Mouse (Mus musculus) MEL-GATA-1-ER (cell line): Measurements from ENCODE around the gene 2310057N15Rik.
"Not testable (repeated sequence)": the region's sequence is repeated elsewhere in the genome, so short reads cannot be mapped to it uniquely, and the experiment has no call there.

ENCODE experiments used
- DNase-seq: peaks from one replicate; pipeline ENCODE4 v3.0.0-alpha.2; 2012; ENCODE audit warnings: low read depth; ENCODE audit errors: extremely low read depth

Gene 2310057N15Rik

DNA sequence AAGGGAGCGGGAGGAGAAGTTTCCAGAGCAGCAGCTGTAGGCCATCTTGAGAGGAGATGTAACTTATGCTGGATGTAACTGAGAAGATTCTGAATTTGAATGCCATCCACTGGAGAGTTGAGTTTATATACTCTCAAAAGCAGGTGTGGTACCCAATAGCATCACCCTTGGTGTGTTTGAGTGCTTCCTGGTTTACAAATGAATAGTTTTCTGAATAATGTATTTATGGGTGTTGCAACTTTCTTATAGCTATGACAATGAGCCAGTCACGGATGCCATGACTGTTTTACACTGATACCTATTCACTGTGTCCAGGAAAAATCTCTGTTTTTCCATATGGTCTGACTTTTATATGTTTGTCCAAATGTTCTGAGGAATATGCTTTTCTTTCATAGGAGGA, at the start of gene 2310057N15Rik:
2310057N15Rik (minus strand) TSS at position 101 of the 400 bp plus-strand sequence.
- DNase-seq: no peak

DNA sequence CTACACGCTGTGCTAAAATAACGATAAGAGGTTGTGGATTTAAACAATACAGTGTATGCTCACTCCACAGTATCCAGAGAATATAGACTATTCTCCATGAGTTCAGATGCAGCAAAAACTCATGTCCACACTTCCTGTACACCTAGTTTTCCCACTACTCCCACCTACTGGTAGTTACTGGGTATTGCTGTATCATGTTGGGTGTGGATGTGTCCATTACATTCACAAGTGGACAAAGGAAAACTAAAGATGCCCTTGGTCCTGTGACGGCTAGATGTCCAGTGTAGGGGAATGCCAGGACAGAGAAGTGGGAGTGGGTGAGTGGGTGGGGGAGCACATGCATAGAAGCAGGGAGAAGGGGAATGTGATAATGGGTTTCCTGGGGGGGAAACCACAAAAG, 49.7 kb upstream of the 2310057N15Rik start:
- peak; percentile 1 for DNase-seq

DNA sequence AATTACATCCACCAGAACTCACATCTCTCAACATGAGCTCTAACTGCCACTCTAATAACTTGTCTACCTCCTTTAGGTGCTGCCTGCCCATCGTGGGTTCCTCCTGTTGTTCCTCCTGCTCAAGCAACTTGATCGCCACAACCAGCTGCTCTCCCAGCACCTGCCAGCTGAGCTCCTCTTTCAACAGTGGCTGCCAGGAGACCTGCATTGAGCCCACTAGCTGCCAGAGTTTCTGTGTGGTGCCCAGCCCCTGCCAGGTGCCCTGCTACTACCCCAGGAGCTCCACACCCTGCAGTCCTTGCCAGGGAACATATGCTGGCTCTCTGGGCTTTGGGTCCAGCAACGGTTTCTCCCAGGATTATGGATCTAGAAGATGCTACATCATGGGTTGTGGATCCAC, 46.1 kb upstream of the 2310057N15Rik start, which contains the start of gene Krtap15:
Krtap15 (plus strand) TSS at position 150 of the 400 bp plus-strand sequence.
- no peak for DNase-seq

DNA sequence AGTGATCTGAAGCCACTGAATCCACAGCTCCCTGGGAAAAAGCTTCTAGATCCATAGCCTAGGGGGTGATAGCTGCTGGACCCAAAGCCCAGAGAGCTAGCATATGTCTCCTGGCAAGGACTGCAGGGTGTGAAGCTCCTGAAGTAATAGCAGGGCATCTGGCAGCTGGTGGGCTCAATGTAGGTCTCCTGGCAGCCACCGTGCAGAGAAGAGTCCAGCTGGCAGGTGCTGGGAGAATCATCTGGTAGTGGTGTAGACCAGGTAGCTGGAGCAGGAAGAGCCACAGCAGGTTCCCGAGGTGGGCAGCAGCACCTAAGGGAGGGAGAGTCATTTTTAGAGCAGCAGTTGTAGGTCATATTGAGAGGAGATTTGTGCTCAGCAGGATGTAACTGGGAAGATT, 37.8 kb upstream of the 2310057N15Rik start, which contains the start of gene Gm20741:
Gm20741 (minus strand) TSS at position 394 of the 400 bp plus-strand sequence.
- DNase-seq: no peak

DNA sequence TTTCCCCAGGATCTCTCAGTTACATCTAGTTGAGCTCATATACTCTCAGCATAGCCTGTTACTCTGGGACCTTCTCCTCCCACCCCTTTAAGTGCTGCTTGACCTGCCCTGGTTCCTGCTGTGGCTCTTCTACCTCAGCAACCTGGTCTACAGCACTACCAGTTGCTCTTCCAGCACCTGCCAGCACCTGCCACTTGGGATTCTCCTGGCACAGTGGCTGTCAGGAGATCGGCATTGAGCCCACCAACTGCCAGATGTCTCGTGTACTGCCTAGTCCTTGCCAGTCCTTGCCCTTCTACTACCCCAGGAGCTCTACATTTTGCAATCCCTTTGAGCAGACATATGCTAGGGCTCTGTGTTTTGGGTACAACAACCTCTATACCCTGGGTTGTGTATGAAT, 12.8 kb upstream of the 2310057N15Rik start:
- DNase-seq: no peak

DNA sequence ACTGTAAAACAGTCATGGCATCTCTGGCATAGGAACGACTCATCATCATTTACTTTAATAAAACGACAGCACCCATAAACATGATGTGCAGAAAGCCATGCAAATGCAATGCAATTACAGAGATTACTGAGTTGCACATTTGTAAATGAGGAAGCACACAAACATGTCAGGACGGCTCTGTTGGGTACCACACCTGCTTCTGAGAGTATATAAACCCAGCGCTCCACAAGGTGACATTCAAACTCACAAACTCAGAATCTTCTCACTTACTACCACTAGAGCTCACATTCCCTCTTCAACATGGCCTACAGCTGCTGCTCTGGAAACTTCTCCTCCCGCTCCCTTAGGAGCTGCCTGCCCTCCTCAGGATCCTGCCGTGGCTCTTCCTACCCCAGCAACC, 3.6 kb upstream of the 2310057N15Rik start, which contains the start of gene Gm5965:
Gm5965 (plus strand) TSS at position 301 of the 400 bp plus-strand sequence.
- no peak for DNase-seq

DNA sequence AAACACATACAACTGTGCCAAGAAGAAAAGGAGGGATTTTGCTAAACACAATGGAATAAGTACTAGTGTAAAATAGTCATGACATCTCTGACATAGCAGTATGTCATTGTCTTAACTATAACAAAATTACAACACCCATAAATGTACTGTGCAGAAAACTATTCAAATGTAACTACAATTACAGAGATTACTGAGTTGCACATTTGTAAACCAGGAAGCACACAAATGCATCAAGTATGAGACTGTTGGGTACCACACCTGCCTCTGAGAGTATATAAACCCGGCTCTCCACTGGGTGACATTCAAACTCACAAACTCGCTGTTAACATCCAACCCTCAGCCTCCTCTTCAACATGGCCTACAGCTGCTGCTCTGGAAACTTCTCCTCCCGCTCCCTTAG, 15.5 kb downstream of the 2310057N15Rik start, which contains the start of gene 2310034C09Rik:
2310034C09Rik (plus strand) TSS at position 301 of the 400 bp plus-strand sequence.
- DNase-seq: not testable (repeated sequence)

DNA sequence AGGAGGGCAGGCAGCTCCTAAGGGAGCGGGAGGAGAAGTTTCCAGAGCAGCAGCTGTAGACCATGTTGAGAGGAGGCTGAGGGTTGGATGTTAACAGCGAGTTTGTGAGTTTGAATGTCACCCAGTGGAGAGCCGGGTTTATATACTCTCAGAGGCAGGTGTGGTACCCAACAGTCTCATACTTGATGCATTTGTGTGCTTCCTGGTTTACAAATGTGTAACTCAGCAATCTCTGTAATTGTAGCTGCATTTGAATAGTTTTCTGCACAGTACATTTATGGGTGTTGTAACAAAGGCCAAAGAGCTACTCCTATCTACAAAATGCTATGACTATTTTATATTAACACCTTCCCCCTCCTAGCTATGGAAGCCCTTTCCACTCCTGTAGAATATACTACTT, 22.5 kb downstream of the 2310057N15Rik start, which contains the start of gene Krtap13:
Krtap13 (minus strand) TSS at position 101 of the 400 bp plus-strand sequence.
- DNase-seq: not testable (repeated sequence)

DNA sequence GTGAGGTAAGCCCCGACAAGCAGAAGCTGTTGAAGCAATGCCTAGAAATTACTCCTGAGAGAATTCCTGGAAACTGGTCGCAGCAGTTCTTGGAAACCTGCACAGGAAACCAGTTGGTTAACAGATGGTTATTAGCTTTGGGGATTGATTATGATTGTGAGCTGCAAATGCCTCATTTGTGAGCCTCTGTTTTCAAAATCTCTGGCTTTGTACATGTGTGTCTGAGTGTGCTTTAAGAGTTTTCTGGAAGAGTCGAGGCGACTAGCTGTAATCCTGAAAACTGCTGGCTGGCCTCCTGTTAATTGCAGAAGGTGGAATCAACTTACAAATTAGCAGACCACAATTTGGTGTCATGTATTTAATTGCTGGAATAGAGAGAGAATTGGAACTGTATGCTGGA, 26.1 kb downstream of the 2310057N15Rik start:
- no peak for DNase-seq

DNA sequence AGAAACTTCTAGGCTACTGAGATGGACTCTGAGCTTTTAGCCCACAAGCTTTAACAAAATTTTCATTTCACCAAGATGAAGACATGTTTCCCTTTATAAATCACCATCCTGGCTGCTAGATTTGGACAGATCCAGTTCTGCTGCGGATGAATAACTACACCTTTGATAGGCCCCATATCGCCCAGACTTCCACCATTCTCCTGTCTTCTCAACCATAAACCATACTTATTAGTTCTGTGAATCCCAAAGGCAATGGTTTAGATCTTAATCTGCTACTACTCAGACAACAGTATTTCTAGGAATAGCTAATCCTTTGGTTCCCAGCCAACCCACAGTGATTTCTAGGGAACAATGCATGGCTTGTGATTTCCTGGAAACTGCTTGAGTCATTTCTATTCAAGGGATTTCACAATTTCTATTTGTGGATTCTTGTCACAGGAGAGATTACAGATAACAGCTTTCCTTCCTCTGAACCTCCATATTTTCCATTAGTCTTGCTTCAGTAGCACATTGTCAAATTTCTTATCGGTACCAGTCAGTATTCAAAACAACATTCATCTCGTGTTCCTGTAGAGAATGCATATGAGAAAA, 29.2 kb downstream of the 2310057N15Rik start:
- no peak for DNase-seq

DNA sequence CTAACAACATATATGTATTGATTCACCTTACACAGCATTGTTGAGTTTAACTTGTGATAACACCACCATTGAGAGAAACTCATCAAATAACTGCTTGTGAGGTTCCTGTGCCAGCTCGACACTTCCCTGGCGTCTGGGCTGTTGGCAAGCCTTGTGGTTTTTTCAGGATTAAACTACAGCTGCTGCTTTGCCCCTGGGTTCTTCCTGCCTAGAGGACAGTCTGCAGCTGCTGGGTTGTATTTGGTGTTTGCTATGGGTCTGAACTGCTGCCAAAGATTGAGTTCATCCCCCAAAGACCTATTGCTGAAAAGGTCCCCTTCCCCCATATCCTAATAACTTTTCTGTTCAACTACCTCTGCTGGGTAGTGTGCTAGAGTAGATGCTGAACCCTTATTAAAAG, 38.6 kb downstream of the 2310057N15Rik start:
- no peak for DNase-seq

DNA sequence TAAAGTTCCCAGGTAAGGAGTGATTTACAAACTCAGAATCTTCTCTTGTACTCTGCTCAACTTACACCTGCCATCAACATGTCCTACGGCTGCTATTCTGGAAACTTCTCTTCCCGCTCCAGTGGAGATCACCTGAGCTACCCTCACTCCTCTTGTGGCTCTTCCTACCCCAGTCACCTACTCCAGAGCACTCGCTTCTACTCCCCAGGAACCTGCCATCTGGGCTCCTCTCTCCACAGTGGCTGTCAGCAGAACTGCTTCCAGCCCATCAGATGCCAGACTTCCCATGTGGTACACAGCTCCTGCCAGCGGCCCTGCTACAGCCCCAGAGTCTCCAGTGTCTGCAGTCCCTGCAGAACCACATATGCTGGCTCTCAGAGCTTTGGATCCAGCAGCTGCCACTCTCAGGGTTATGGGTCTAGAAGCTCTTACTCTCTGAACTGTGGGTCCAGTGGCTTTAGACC, 45.2 kb downstream of the 2310057N15Rik start, which contains the start of gene Krtap13-1:
Krtap13-1 (plus strand) TSS at position 51 of the 464 bp plus-strand sequence.
- DNase-seq: no peak
